Mouse (Mus musculus): ENCODE measurements around the gene Slc17a6. TPM values are rescaled to one million over a fixed set of nuclear protein-coding genes. Genes with fewer than 3 reads are reported as not detected.

Slc17a6 gene
- polyA plus RNA-seq (2015; fragmentation: Nextera tagmentation; extraction: Ambion mirVana): 0.05 and 0.33 TPM in 2 replicates

DNA sequence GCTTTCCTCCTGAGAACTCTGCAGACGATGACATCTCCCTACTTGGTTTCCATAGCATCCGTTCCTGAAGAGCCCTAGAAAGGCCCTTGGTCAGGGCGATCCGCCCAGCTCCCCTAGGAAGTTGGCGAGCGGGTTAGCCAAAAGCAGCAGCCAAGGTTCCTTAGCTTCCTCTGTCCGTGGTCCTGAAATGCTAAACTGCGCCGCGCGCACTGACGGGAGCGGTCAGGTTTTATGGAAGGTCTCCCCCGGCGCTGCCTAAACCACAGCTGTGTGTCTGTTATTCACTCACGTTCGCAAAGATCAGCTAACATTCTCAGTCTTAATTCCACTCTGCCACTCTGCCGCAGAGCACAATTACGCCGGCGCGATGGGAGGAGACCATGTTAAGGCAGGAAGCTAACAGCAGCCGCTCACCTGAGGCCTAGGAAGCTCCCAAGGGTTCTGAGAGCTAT lies at the start of gene Slc17a6:
Slc17a6 (plus strand) TSS at position 313 of the 452 bp plus-strand sequence.
- H3K9ac ChIP-seq (ENCODE audit: low read length): no peak within 1 kb of the TSS
- no peak within 1 kb of the TSS for H3K4me2 ChIP-seq (ENCODE audit: low read depth, low read length)
- no peak within 1 kb of the TSS for H3K27ac ChIP-seq (ENCODE audit: low read length)
- peaks cover 41% of the 10 kb centered on the region for H3K27me3 ChIP-seq (ENCODE audit: control insufficient read depth, insufficient read depth, low read depth, low read length)
- under 1% methylated on average over 23 of the region's 23 CpGs for WGBS
- H3K9me3 ChIP-seq (ENCODE audit: control insufficient read depth, low read length): no peaks in the 10 kb centered on the region
- no peak within 1 kb of the TSS for H3K4me3 ChIP-seq (ENCODE audit: low read length)
- no peak for ATAC-seq (ENCODE audit: low read depth)
- H3K4me1 ChIP-seq (replicated peaks; ENCODE audit: control insufficient read depth, insufficient read depth, low read length): no peaks in the 10 kb centered on the region
- no peaks in the 10 kb centered on the region for H3K36me3 ChIP-seq (ENCODE audit: control insufficient read depth, insufficient read depth, low read length)

DNA sequence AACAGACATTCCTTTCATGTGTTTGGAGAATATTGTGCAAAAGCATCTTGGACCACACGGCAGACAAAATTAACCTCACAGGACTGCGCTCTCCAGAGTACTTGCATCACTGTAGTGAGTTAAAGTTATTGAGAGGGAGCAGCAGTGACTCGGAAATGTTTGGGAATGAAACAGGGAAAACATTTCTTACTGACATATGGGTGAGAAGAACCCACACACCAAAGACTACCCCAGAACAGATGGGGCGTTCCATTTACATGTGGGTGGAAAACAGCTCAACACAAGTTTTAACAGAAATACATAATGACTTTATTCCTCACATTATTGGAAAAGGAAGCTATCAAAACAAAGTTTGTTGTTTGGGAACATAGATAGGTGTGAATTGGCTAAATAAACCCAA lies 21.8 kb upstream of the Slc17a6 start:
- Histone ChIP-seq H3K4me2 (ENCODE audit: low read depth, low read length) (no peak overlapping the region), H3K27me3 (ENCODE audit: control insufficient read depth, insufficient read depth, low read depth, low read length) (no peaks in the 10 kb centered on the region), H3K4me1 (replicated peaks; ENCODE audit: control insufficient read depth, insufficient read depth, low read length) (no peaks in the 10 kb centered on the region), H3K27ac (ENCODE audit: low read length) (no peak overlapping the region), H3K9ac (ENCODE audit: low read length) (no peak overlapping the region), H3K4me3 (ENCODE audit: low read length) (no peak overlapping the region), H3K9me3 (ENCODE audit: control insufficient read depth, low read length) (no peaks in the 10 kb centered on the region), H3K36me3 (ENCODE audit: control insufficient read depth, insufficient read depth, low read length) (no peaks in the 10 kb centered on the region)
- ATAC-seq (ENCODE audit: low read depth): no peak
- 61% methylated on average over 4 of the region's 4 CpGs for WGBS

DNA sequence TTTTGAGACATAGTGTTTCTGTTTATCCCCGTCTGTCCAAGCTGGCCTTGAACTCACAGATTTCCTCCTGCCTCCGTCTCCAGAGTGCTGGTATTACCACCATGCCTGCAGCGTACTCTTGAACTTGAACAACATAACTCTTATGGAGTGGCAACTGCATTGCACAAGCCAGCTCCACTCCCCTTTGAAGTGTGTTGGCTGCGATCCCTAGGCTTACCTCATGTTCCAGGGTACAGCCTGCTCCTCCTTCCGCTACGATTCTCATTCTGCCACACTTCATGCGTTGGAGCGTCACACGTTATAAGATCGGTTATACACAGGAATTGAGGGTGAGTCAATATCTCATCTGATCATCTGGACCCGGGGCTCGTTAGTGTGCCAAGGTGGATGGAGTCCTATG lies 18.1 kb upstream of the Slc17a6 start:
- no peak overlapping the region for H3K27ac ChIP-seq (ENCODE audit: low read length)
- no peaks in the 10 kb centered on the region for H3K27me3 ChIP-seq (ENCODE audit: control insufficient read depth, insufficient read depth, low read depth, low read length)
- ATAC-seq (ENCODE audit: low read depth): no peak
- no peaks in the 10 kb centered on the region for H3K4me1 ChIP-seq (replicated peaks; ENCODE audit: control insufficient read depth, insufficient read depth, low read length)
- no peaks in the 10 kb centered on the region for H3K36me3 ChIP-seq (ENCODE audit: control insufficient read depth, insufficient read depth, low read length)
- no peak overlapping the region for H3K4me3 ChIP-seq (ENCODE audit: low read length)
- WGBS: 86% methylated on average over 12 of the region's 12 CpGs
- H3K4me2 ChIP-seq (ENCODE audit: low read depth, low read length): no peak overlapping the region
- no peak overlapping the region for H3K9ac ChIP-seq (ENCODE audit: low read length)
- no peaks in the 10 kb centered on the region for H3K9me3 ChIP-seq (ENCODE audit: control insufficient read depth, low read length)

- Histone ChIP-seq H3K4me3 (ENCODE audit: low read length) (no peak overlapping the region), H3K36me3 (ENCODE audit: control insufficient read depth, insufficient read depth, low read length) (no peaks in the 10 kb centered on the region), H3K27ac (ENCODE audit: low read length) (no peak overlapping the region), H3K27me3 (ENCODE audit: control insufficient read depth, insufficient read depth, low read depth, low read length) (no peaks in the 10 kb centered on the region), H3K9ac (ENCODE audit: low read length) (no peak overlapping the region), H3K4me1 (replicated peaks; ENCODE audit: control insufficient read depth, insufficient read depth, low read length) (no peaks in the 10 kb centered on the region), H3K9me3 (ENCODE audit: control insufficient read depth, low read length) (no peaks in the 10 kb centered on the region), H3K4me2 (ENCODE audit: low read depth, low read length) (no peak overlapping the region)
- 33% methylated on average over 5 of the region's 5 CpGs for WGBS
- ATAC-seq (ENCODE audit: low read depth): no peak
These were observed 7.4 kb upstream of the Slc17a6 start for GRCm38 (mm10) chr7:51614404-51614803.

DNA sequence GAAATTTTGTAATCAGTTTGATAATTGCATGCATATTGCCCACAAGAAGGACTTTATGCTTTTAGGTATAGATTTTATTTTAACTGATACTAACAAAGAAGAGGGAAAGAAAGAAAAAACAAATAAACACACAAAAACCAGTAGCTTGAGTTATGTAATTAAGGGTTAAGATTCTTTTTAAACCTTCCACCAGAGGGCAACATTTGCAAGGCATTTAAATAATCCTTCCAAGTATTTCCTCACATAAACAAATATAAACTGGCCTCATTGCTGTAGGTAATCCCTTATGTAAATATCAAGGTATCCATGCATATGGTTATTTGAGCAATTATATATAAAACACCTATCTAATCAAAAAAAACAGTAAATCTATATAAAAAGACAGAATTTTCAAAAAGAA lies 3.9 kb upstream of the Slc17a6 start:
- H3K4me1 ChIP-seq (replicated peaks; ENCODE audit: control insufficient read depth, insufficient read depth, low read length): no peaks in the 10 kb centered on the region
- no peak for ATAC-seq (ENCODE audit: low read depth)
- no peaks in the 10 kb centered on the region for H3K9me3 ChIP-seq (ENCODE audit: control insufficient read depth, low read length)
- H3K4me2 ChIP-seq (ENCODE audit: low read depth, low read length): no peak overlapping the region
- H3K27me3 ChIP-seq (ENCODE audit: control insufficient read depth, insufficient read depth, low read depth, low read length): peaks cover 14% of the 10 kb centered on the region
- H3K36me3 ChIP-seq (ENCODE audit: control insufficient read depth, insufficient read depth, low read length): no peaks in the 10 kb centered on the region
- H3K27ac ChIP-seq (ENCODE audit: low read length): no peak overlapping the region
- H3K4me3 ChIP-seq (ENCODE audit: low read length): no peak overlapping the region
- H3K9ac ChIP-seq (ENCODE audit: low read length): no peak overlapping the region

- H3K9me3 ChIP-seq (ENCODE audit: control insufficient read depth, low read length): no peaks in the 10 kb centered on the region
These were observed 3.4 kb upstream of the Slc17a6 start for GRCm38 (mm10) chr7:51618412-51618811.

DNA sequence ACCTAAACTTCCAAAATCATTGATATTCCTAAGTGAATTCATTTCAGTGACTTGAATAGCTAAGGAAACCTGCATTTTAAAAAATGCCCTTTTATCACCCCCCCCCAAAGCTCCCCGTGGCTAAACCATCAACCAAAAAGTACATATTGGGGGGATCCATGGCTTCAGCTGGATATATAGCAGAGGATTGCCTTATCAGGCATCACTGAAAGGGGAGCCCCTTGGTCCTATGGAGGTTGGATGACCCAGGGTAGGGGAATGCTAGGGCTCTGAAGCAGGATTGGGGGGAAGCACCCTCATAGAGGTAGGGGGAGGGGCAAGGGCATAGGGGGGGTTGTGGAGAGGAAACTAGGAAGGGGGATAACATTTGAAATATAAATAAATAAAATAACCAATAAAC lies 1.8 kb upstream of the Slc17a6 start:
- no peaks in the 10 kb centered on the region for H3K36me3 ChIP-seq (ENCODE audit: control insufficient read depth, insufficient read depth, low read length)
- no peaks in the 10 kb centered on the region for H3K9me3 ChIP-seq (ENCODE audit: control insufficient read depth, low read length)
- H3K27ac ChIP-seq (ENCODE audit: low read length): no peak overlapping the region
- H3K27me3 ChIP-seq (ENCODE audit: control insufficient read depth, insufficient read depth, low read depth, low read length): peaks cover 25% of the 10 kb centered on the region
- no peak overlapping the region for H3K9ac ChIP-seq (ENCODE audit: low read length)
- ATAC-seq (ENCODE audit: low read depth): no peak
- 37% methylated on average over 1 of the region's 1 CpGs for WGBS
- H3K4me3 ChIP-seq (ENCODE audit: low read length): no peak overlapping the region
- H3K4me2 ChIP-seq (ENCODE audit: low read depth, low read length): no peak overlapping the region
- H3K4me1 ChIP-seq (replicated peaks; ENCODE audit: control insufficient read depth, insufficient read depth, low read length): no peaks in the 10 kb centered on the region

More at GRCm38 (mm10) chr7:51618412-51618811, 3.4 kb upstream of the Slc17a6 start:
- Histone ChIP-seq H3K4me2 (ENCODE audit: low read depth, low read length) (no peak overlapping the region), H3K36me3 (ENCODE audit: control insufficient read depth, insufficient read depth, low read length) (no peaks in the 10 kb centered on the region), H3K4me1 (replicated peaks; ENCODE audit: control insufficient read depth, insufficient read depth, low read length) (no peaks in the 10 kb centered on the region), H3K9ac (ENCODE audit: low read length) (no peak overlapping the region), H3K27ac (ENCODE audit: low read length) (no peak overlapping the region), H3K4me3 (ENCODE audit: low read length) (no peak overlapping the region), H3K27me3 (ENCODE audit: control insufficient read depth, insufficient read depth, low read depth, low read length) (peaks cover 14% of the 10 kb centered on the region)
- WGBS: 20% methylated on average over 2 of the region's 2 CpGs
- ATAC-seq (ENCODE audit: low read depth): no peak

DNA sequence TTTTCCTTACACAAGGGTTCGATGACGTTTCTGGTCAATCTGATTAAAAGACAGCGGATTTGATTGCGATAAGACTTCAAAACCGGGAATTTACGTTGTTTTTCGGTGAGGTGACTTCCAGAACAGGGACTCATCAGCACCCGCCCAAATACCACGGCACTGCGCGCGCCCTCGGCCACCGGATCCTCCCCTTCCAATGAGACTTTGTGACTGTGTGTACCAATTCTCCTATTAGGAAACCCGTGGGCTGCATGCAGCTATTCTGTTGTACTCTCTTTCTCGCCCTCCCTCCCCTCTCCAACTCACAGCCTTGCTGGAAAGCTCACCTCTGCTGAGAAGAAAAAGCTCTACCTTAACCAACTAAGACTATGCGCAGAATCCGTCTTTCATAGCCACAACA lies 390 bp downstream of the Slc17a6 start:
- Histone ChIP-seq H3K4me2 (ENCODE audit: low read depth, low read length) (no peak overlapping the region), H3K4me1 (replicated peaks; ENCODE audit: control insufficient read depth, insufficient read depth, low read length) (no peaks in the 10 kb centered on the region), H3K27ac (ENCODE audit: low read length) (no peak overlapping the region), H3K4me3 (ENCODE audit: low read length) (no peak overlapping the region), H3K9me3 (ENCODE audit: control insufficient read depth, low read length) (no peaks in the 10 kb centered on the region), H3K27me3 (ENCODE audit: control insufficient read depth, insufficient read depth, low read depth, low read length) (peaks cover 46% of the 10 kb centered on the region), H3K36me3 (ENCODE audit: control insufficient read depth, insufficient read depth, low read length) (no peaks in the 10 kb centered on the region), H3K9ac (ENCODE audit: low read length) (no peak overlapping the region)
- 2% methylated on average over 18 of the region's 18 CpGs for WGBS
- no peak for ATAC-seq (ENCODE audit: low read depth)

- Histone ChIP-seq H3K4me1 (replicated peaks; ENCODE audit: control insufficient read depth, insufficient read depth, low read length) (no peaks in the 10 kb centered on the region), H3K9me3 (ENCODE audit: control insufficient read depth, low read length) (no peaks in the 10 kb centered on the region), H3K27ac (ENCODE audit: low read length) (no peak overlapping the region), H3K4me2 (ENCODE audit: low read depth, low read length) (no peak overlapping the region), H3K27me3 (ENCODE audit: control insufficient read depth, insufficient read depth, low read depth, low read length) (peaks cover 50% of the 10 kb centered on the region), H3K36me3 (ENCODE audit: control insufficient read depth, insufficient read depth, low read length) (no peaks in the 10 kb centered on the region), H3K9ac (ENCODE audit: low read length) (no peak overlapping the region), H3K4me3 (ENCODE audit: low read length) (no peak overlapping the region)
- no peak for ATAC-seq (ENCODE audit: low read depth)
- WGBS: 8% methylated on average over 5 of the region's 5 CpGs
These were observed 860 bp downstream of the Slc17a6 start for GRCm38 (mm10) chr7:51622666-51623065.

- ATAC-seq (ENCODE audit: low read depth): no peak
- no peak overlapping the region for H3K27ac ChIP-seq (ENCODE audit: low read length)
- H3K9me3 ChIP-seq (ENCODE audit: control insufficient read depth, low read length): no peaks in the 10 kb centered on the region
- H3K4me1 ChIP-seq (replicated peaks; ENCODE audit: control insufficient read depth, insufficient read depth, low read length): no peaks in the 10 kb centered on the region
- H3K9ac ChIP-seq (ENCODE audit: low read length): no peak overlapping the region
- no peak overlapping the region for H3K4me3 ChIP-seq (ENCODE audit: low read length)
- H3K36me3 ChIP-seq (ENCODE audit: control insufficient read depth, insufficient read depth, low read length): no peaks in the 10 kb centered on the region
- H3K4me2 ChIP-seq (ENCODE audit: low read depth, low read length): no peak overlapping the region
- 4% methylated on average over 4 of the region's 4 CpGs for WGBS
- peaks cover 54% of the 10 kb centered on the region for H3K27me3 ChIP-seq (ENCODE audit: control insufficient read depth, insufficient read depth, low read depth, low read length)
These were observed 2.6 kb downstream of the Slc17a6 start for GRCm38 (mm10) chr7:51624336-51624897.

All from lung, embryonic 16.5 days (tissue).